ENCODE assay signal across 14 mouse cellular contexts in the genomic region with DNA sequence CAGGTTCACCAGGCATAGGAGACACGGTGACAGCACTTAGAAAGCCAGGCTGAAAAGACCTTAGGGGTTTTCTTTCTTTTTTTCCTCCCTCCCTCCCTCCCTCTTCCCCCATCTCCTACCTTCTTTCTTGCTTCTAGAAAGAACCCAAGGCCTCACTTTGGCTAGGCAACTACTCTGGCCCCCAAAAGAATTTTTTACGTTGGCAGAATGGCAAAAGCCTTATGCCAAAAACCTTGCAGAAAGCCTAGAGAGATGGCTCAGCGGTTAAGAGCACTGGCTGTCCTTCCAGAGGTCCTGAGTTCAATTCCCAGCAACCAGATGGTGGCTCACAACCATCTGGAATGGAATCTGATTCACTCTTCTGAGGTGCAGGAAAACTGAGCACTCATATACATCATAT. TPM values are rescaled to one million over a fixed set of nuclear protein-coding genes. Genes with fewer than 3 reads are reported as not detected.
DNase-seq lines count a peak whose midpoint lies in the region; ATAC-seq and TF ChIP-seq lines count a peak whose summit lies in the region.
"Had no signal": no experiment of that assay in that cellular context is flagged by ENCODE, and none has a peak within 500 bp of the region (broad histone marks: within the 10 kb centered on the region; RNA-seq: fewer than 3 reads in every experiment).

No protein-coding gene starts in this region.

- TF ChIP-seq EP300 in liver, postnatal 0 days (IDR thresholded peaks at IDR 0.05; ENCODE audit: low read depth) = no peak

- WGBS in forebrain, embryonic 12.5 days = 62% methylated on average over 3 of the region's 3 CpGs
- 64% methylated on average over 3 of the region's 3 CpGs for WGBS in forebrain, embryonic 11.5 days
- WGBS in liver, postnatal 0 days (ENCODE audit: insufficient replicate concordance) = 73% methylated on average over 3 of the region's 3 CpGs
- 69% methylated on average over 3 of the region's 3 CpGs for WGBS in liver, embryonic 12.5 days (ENCODE audit: insufficient replicate concordance)
- WGBS in midbrain, embryonic 11.5 days = 70% methylated on average over 3 of the region's 3 CpGs
- 75% methylated on average over 3 of the region's 3 CpGs for WGBS in heart, embryonic 10.5 days

- no peak overlapping the region for H3K4me3 ChIP-seq in forebrain, embryonic 12.5 days (replicated peaks)
- H3K4me3 ChIP-seq in forebrain, embryonic 11.5 days (ENCODE audit: low read depth, low read length) = no peak overlapping the region
- no peak overlapping the region for H3K4me3 ChIP-seq in liver, postnatal 0 days (ENCODE audit: low read depth, low read length)
- H3K4me3 ChIP-seq in liver, embryonic 12.5 days = no peak overlapping the region
- H3K4me3 ChIP-seq in midbrain, embryonic 11.5 days (ENCODE audit: low read depth, low read length) = no peak overlapping the region
- no peak overlapping the region for H3K4me3 ChIP-seq in heart, embryonic 10.5 days
- H3K4me3 ChIP-seq: limb, embryonic 13.5 days had no signal

- no peaks in the 10 kb centered on the region for H3K27me3 ChIP-seq in forebrain, embryonic 12.5 days
- no peaks in the 10 kb centered on the region for H3K27me3 ChIP-seq in forebrain, embryonic 11.5 days (ENCODE audit: control insufficient read depth, insufficient read depth, low read length)
- no peaks in the 10 kb centered on the region for H3K27me3 ChIP-seq in liver, postnatal 0 days (ENCODE audit: insufficient read depth, low read length)
- peaks cover 34% of the 10 kb centered on the region for H3K27me3 ChIP-seq in liver, embryonic 12.5 days (replicated peaks)
- H3K27me3 ChIP-seq in midbrain, embryonic 11.5 days (ENCODE audit: control insufficient read depth, insufficient read depth, low read length) = no peaks in the 10 kb centered on the region
- H3K27me3 ChIP-seq in heart, embryonic 10.5 days (ENCODE audit: insufficient read depth, poor library complexity, severe bottlenecking) = 0 out of 2 replicates have a peak, but pooled peaks cover 12% of the 10 kb centered on the region
- H3K27me3 ChIP-seq: limb, embryonic 13.5 days had no signal

- no peak overlapping the region for H3K9ac ChIP-seq in forebrain, embryonic 12.5 days
- no peak overlapping the region for H3K9ac ChIP-seq in forebrain, embryonic 11.5 days (ENCODE audit: low read length)
- no peak overlapping the region for H3K9ac ChIP-seq in liver, postnatal 0 days (replicated peaks)
- no peak overlapping the region for H3K9ac ChIP-seq in liver, embryonic 12.5 days
- no peak overlapping the region for H3K9ac ChIP-seq in midbrain, embryonic 11.5 days (ENCODE audit: low read length)
- H3K9ac ChIP-seq: limb, embryonic 13.5 days had no signal

- intact Hi-C loops in heart, postnatal 14 days (cut with DNase I) = no loop called here

- peak overlapping the region; percentile 94; the same call in 1 of the 2 replicates for H3K27ac ChIP-seq in forebrain, embryonic 12.5 days
- H3K27ac ChIP-seq in forebrain, embryonic 11.5 days (ENCODE audit: low read depth, low read length) = no peak overlapping the region
- peak overlapping the region; percentile 11; the same call in 1 of the 2 replicates for H3K27ac ChIP-seq in liver, postnatal 0 days (ENCODE audit: low read depth)
- H3K27ac ChIP-seq in liver, embryonic 12.5 days = no peak overlapping the region
- H3K27ac ChIP-seq in midbrain, embryonic 11.5 days (ENCODE audit: low read depth, low read length) = peak overlapping the region; percentile 87; the same call in 1 of the 2 replicates
- no peak overlapping the region for H3K27ac ChIP-seq in heart, embryonic 10.5 days
- H3K27ac ChIP-seq: limb, embryonic 13.5 days had no signal

- no peak for ATAC-seq in forebrain, embryonic 12.5 days (ENCODE audit: low FRiP score)
- no peak for ATAC-seq in forebrain, embryonic 11.5 days (replicated peaks; ENCODE audit: low FRiP score)
- no peak for ATAC-seq in liver, postnatal 0 days
- no peak for ATAC-seq in liver, embryonic 12.5 days
- no peak for ATAC-seq in midbrain, embryonic 11.5 days (ENCODE audit: low FRiP score)

- no peaks in the 10 kb centered on the region for H3K9me3 ChIP-seq in forebrain, embryonic 12.5 days
- H3K9me3 ChIP-seq in forebrain, embryonic 11.5 days (ENCODE audit: control insufficient read depth, low read length) = no peaks in the 10 kb centered on the region
- no peaks in the 10 kb centered on the region for H3K9me3 ChIP-seq in liver, postnatal 0 days (ENCODE audit: low read length)
- H3K9me3 ChIP-seq in liver, embryonic 12.5 days (replicated peaks) = no peaks in the 10 kb centered on the region
- H3K9me3 ChIP-seq in midbrain, embryonic 11.5 days (ENCODE audit: control insufficient read depth, low read length) = no peaks in the 10 kb centered on the region
- no peaks in the 10 kb centered on the region for H3K9me3 ChIP-seq in heart, embryonic 10.5 days
- H3K9me3 ChIP-seq: limb, embryonic 13.5 days had no signal

- H3K4me2 ChIP-seq in forebrain, embryonic 12.5 days = no peak overlapping the region
- no peak overlapping the region for H3K4me2 ChIP-seq in forebrain, embryonic 11.5 days (ENCODE audit: low read depth, low read length, severe bottlenecking)
- H3K4me2 ChIP-seq in liver, postnatal 0 days (ENCODE audit: low read depth, low read length) = no peak overlapping the region
- H3K4me2 ChIP-seq in liver, embryonic 12.5 days = no peak overlapping the region
- H3K4me2 ChIP-seq in midbrain, embryonic 11.5 days = no peak overlapping the region
- H3K4me2 ChIP-seq: limb, embryonic 13.5 days had no signal

- DNase-seq in forebrain, embryonic 11.5 days (ENCODE audit: low spot score) = no peak
- DNase-seq in liver, postnatal 0 days = no peak
- DNase-seq in midbrain, embryonic 11.5 days (ENCODE audit: low spot score, missing footprints) = no peak
- no peak for DNase-seq in heart, embryonic 10.5 days (ENCODE audit: low spot score)
- no peak for DNase-seq in heart, postnatal 14 days
- DNase-seq: adrenal gland, adult 2 months; cerebellum, postnatal 10 days; embryo, embryonic 11 days; kidney, adult 9 months; right cerebral cortex, postnatal 14 days had no signal

- no peaks in the 10 kb centered on the region for H3K36me3 ChIP-seq in forebrain, embryonic 12.5 days (replicated peaks)
- no peaks in the 10 kb centered on the region for H3K36me3 ChIP-seq in forebrain, embryonic 11.5 days (ENCODE audit: control insufficient read depth, insufficient read depth, low read length)
- H3K36me3 ChIP-seq in liver, postnatal 0 days (replicated peaks; ENCODE audit: insufficient read depth, low read length) = no peaks in the 10 kb centered on the region
- no peaks in the 10 kb centered on the region for H3K36me3 ChIP-seq in liver, embryonic 12.5 days
- no peaks in the 10 kb centered on the region for H3K36me3 ChIP-seq in midbrain, embryonic 11.5 days (ENCODE audit: control insufficient read depth, insufficient read depth, low read length)
- H3K36me3 ChIP-seq in heart, embryonic 10.5 days = no peaks in the 10 kb centered on the region
- H3K36me3 ChIP-seq: limb, embryonic 13.5 days had no signal

- TF ChIP-seq CTCF in liver, postnatal 0 days (IDR thresholded peaks at IDR 0.05; ENCODE audit: low read depth) = no peak

- peaks cover 32% of the 10 kb centered on the region for H3K4me1 ChIP-seq in forebrain, embryonic 12.5 days
- H3K4me1 ChIP-seq in forebrain, embryonic 11.5 days (replicated peaks; ENCODE audit: control insufficient read depth, insufficient read depth, low read length) = peaks cover 16% of the 10 kb centered on the region; the same call in 1 of the 2 replicates
- peaks cover 14% of the 10 kb centered on the region for H3K4me1 ChIP-seq in liver, postnatal 0 days (ENCODE audit: insufficient read depth)
- H3K4me1 ChIP-seq in liver, embryonic 12.5 days = peaks cover 13% of the 10 kb centered on the region
- peaks cover 24% of the 10 kb centered on the region for H3K4me1 ChIP-seq in midbrain, embryonic 11.5 days (ENCODE audit: control insufficient read depth, insufficient read depth, low read length)
- peaks cover 43% of the 10 kb centered on the region for H3K4me1 ChIP-seq in heart, embryonic 10.5 days

RNA-seq across cellular contexts. Expression of gene Alpl, which starts 31.6 kb away (rescaled TPM):
- polyA plus RNA-seq in forebrain, embryonic 12.5 days (2016; fragmentation: Nextera tagmentation; extraction: Ambion mirVana) = 13.1 and 15.5 TPM in 2 replicates
- polyA plus RNA-seq in forebrain, embryonic 11.5 days (2014; fragmentation: Nextera tagmentation; extraction: Ambion mirVana) = 16.1 and 18.1 TPM in 2 replicates
- polyA plus RNA-seq in liver, postnatal 0 days (2015; fragmentation: Nextera tagmentation; extraction: Ambion mirVana) = 14.7 and 18.7 TPM in 2 replicates
- polyA plus RNA-seq in liver, embryonic 12.5 days (2016; fragmentation: Nextera tagmentation; extraction: Ambion mirVana) = 5.1 and 6.5 TPM in 2 replicates
- polyA plus RNA-seq in midbrain, embryonic 11.5 days (2014; fragmentation: Nextera tagmentation; extraction: Ambion mirVana) = 23.7 and 24.5 TPM in 2 replicates
- polyA plus RNA-seq in heart, embryonic 10.5 days (2016; fragmentation: Nextera tagmentation; extraction: Ambion mirVana) = 1.0 and 4.5 TPM in 2 replicates
- 10 to 100 TPM; 51.5 to 72.3 TPM for total RNA-seq in heart, postnatal 14 days (2021)
- total RNA-seq: megakaryocyte-erythroid progenitor cell, adult 5-6 weeks had no signal

Comparison
In these comparisons a context has a peak if more than half of its experiments do, and no peak if none do; other contexts are left out.
1. H3K27ac ChIP-seq: peak in forebrain, embryonic 12.5 days (single experiment), liver, postnatal 0 days (single experiment) and midbrain, embryonic 11.5 days (single experiment); none in forebrain, embryonic 11.5 days (single experiment), liver, embryonic 12.5 days (single experiment) and heart, embryonic 10.5 days (single experiment).